Mouse (Mus musculus): Measurements from ENCODE around the gene Mfsd5. TPM values are rescaled to one million over a fixed set of nuclear protein-coding genes. Genes with fewer than 3 reads are reported as not detected.
A peak's percentile ranks its signal among the peaks of the same experiment; 100 is the strongest.

The Mfsd5 gene
- polyA plus RNA-seq, 1 experiment from 2014 or later, result 67.3 TPM

GRCm38 (mm10) chr15:102265548-102265947 is 13.7 kb upstream of the Mfsd5 start:
- H3K9ac ChIP-seq, result no peak overlapping the region
- H3K4me3 ChIP-seq, result no peak overlapping the region
- H3K36me3 ChIP-seq, result no peaks in the 10 kb centered on the region
- no peak overlapping the region for H3K4me2 ChIP-seq
- WGBS, result 85% methylated on average over 5 of the region's 5 CpGs
- H3K4me1 ChIP-seq, result peaks cover 28% of the 10 kb centered on the region
- H3K27me3 ChIP-seq, result no peaks in the 10 kb centered on the region
- no peak for ATAC-seq (ENCODE audit: insufficient number of reproducible peaks, insufficient read depth, low FRiP score, low TSS enrichment, low read depth)
- H3K9me3 ChIP-seq, result no peaks in the 10 kb centered on the region
- H3K27ac ChIP-seq, result no peak overlapping the region

GRCm38 (mm10) chr15:102270274-102270960 is 8.8 kb upstream of the Mfsd5 start, which contains the start of gene Gm9918:
Gm9918 (plus strand) TSS chr15:102270563.
- H3K4me3 ChIP-seq, result peak within 1 kb of the TSS; percentile 45
- H3K9ac ChIP-seq, result peak within 1 kb of the TSS; percentile 72
- no peaks in the 10 kb centered on the region for H3K27me3 ChIP-seq
- H3K4me1 ChIP-seq, result peaks cover 22% of the 10 kb centered on the region
- ATAC-seq (ENCODE audit: insufficient number of reproducible peaks, insufficient read depth, low FRiP score, low TSS enrichment, low read depth), result 0 out of 2 replicates have a peak, but pooled peaks have one; percentile 37
- peak within 1 kb of the TSS; percentile 79 for H3K4me2 ChIP-seq
- H3K36me3 ChIP-seq, result no peaks in the 10 kb centered on the region
- WGBS, result 7% methylated on average over 20 of the region's 21 CpGs
- H3K27ac ChIP-seq, result peak within 1 kb of the TSS; percentile 35
- H3K9me3 ChIP-seq, result no peaks in the 10 kb centered on the region

GRCm38 (mm10) chr15:102271441-102271840 is 7.8 kb upstream of the Mfsd5 start:
- Histone ChIP-seq H3K4me2 (peak overlapping the region; percentile 79), H3K27me3 (no peaks in the 10 kb centered on the region), H3K27ac (peak overlapping the region; percentile 35; the same call in 1 of the 2 replicates), H3K4me3 (peak overlapping the region; percentile 45), H3K9ac (peak overlapping the region; percentile 72; the same call in 1 of the 2 replicates), H3K4me1 (peaks cover 22% of the 10 kb centered on the region), H3K9me3 (no peaks in the 10 kb centered on the region), H3K36me3 (no peaks in the 10 kb centered on the region)
- no peak for ATAC-seq (ENCODE audit: insufficient number of reproducible peaks, insufficient read depth, low FRiP score, low TSS enrichment, low read depth)
- WGBS, result 24% methylated on average over 3 of the region's 3 CpGs

- Histone ChIP-seq H3K9ac (no peak overlapping the region), H3K4me3 (no peak overlapping the region), H3K4me2 (no peak overlapping the region), H3K9me3 (no peaks in the 10 kb centered on the region), H3K36me3 (no peaks in the 10 kb centered on the region), H3K27ac (no peak overlapping the region), H3K4me1 (peaks cover 26% of the 10 kb centered on the region), H3K27me3 (no peaks in the 10 kb centered on the region)
- WGBS, result 72% methylated on average over 6 of the region's 6 CpGs
- no peak for ATAC-seq (ENCODE audit: insufficient number of reproducible peaks, insufficient read depth, low FRiP score, low TSS enrichment, low read depth)
These were observed 5.1 kb upstream of the Mfsd5 start for GRCm38 (mm10) chr15:102273982-102274716.

GRCm38 (mm10) chr15:102278726-102279091 is 545 bp upstream of the Mfsd5 start:
- H3K4me3 ChIP-seq, result peak overlapping the region; percentile 85
- H3K4me2 ChIP-seq, result peak overlapping the region; percentile 92
- H3K9ac ChIP-seq, result peak overlapping the region; percentile 84
- peaks cover 21% of the 10 kb centered on the region for H3K4me1 ChIP-seq
- WGBS, result 36% methylated on average over 7 of the region's 7 CpGs
- no peak for ATAC-seq (ENCODE audit: insufficient number of reproducible peaks, insufficient read depth, low FRiP score, low TSS enrichment, low read depth)
- H3K27ac ChIP-seq, result peak overlapping the region; percentile 89
- no peaks in the 10 kb centered on the region for H3K27me3 ChIP-seq
- no peaks in the 10 kb centered on the region for H3K9me3 ChIP-seq
- H3K36me3 ChIP-seq, result peaks cover 23% of the 10 kb centered on the region

GRCm38 (mm10) chr15:102279783-102280520 is 698 bp downstream of the Mfsd5 start:
- Histone ChIP-seq H3K9me3 (no peaks in the 10 kb centered on the region), H3K27ac (peak overlapping the region; percentile 89), H3K27me3 (no peaks in the 10 kb centered on the region), H3K4me1 (peaks cover 21% of the 10 kb centered on the region), H3K9ac (peak overlapping the region; percentile 84), H3K36me3 (peaks cover 23% of the 10 kb centered on the region), H3K4me3 (peak overlapping the region; percentile 85), H3K4me2 (peak overlapping the region; percentile 92)
- WGBS, result 28% methylated on average over 13 of the region's 13 CpGs
- ATAC-seq (ENCODE audit: insufficient number of reproducible peaks, insufficient read depth, low FRiP score, low TSS enrichment, low read depth), result peak; percentile 23; the same call in 1 of the 2 replicates

- Histone ChIP-seq H3K27ac (peak overlapping the region; percentile 89; the same call in 1 of the 2 replicates), H3K4me2 (peak overlapping the region; percentile 92), H3K36me3 (peaks cover 23% of the 10 kb centered on the region), H3K9me3 (no peaks in the 10 kb centered on the region), H3K4me1 (peaks cover 21% of the 10 kb centered on the region), H3K4me3 (peak overlapping the region; percentile 85), H3K27me3 (no peaks in the 10 kb centered on the region), H3K9ac (0 out of 2 replicates have a peak overlapping the region, but pooled peaks have one; percentile 1)
- ATAC-seq (ENCODE audit: insufficient number of reproducible peaks, insufficient read depth, low FRiP score, low TSS enrichment, low read depth), result no peak
- 94% methylated on average over 19 of the region's 19 CpGs for WGBS
These were observed 1.4 kb downstream of the Mfsd5 start for GRCm38 (mm10) chr15:102280623-102281022.

GRCm38 (mm10) chr15:102282463-102283292 is 3.4 kb downstream of the Mfsd5 start:
- no peaks in the 10 kb centered on the region for H3K27me3 ChIP-seq
- no peak overlapping the region for H3K4me3 ChIP-seq
- H3K27ac ChIP-seq, result no peak overlapping the region
- WGBS, result 80% methylated on average over 8 of the region's 8 CpGs
- no peaks in the 10 kb centered on the region for H3K9me3 ChIP-seq
- H3K9ac ChIP-seq, result no peak overlapping the region
- peaks cover 23% of the 10 kb centered on the region for H3K36me3 ChIP-seq
- H3K4me2 ChIP-seq, result peak overlapping the region; percentile 3; the same call in 1 of the 2 replicates
- ATAC-seq (ENCODE audit: insufficient number of reproducible peaks, insufficient read depth, low FRiP score, low TSS enrichment, low read depth), result no peak
- H3K4me1 ChIP-seq, result peaks cover 21% of the 10 kb centered on the region

GRCm38 (mm10) chr15:102283648-102284047 is 4.4 kb downstream of the Mfsd5 start:
- no peak overlapping the region for H3K4me3 ChIP-seq
- ATAC-seq (ENCODE audit: insufficient number of reproducible peaks, insufficient read depth, low FRiP score, low TSS enrichment, low read depth), result no peak
- no peak overlapping the region for H3K4me2 ChIP-seq
- H3K9ac ChIP-seq, result no peak overlapping the region
- H3K27ac ChIP-seq, result no peak overlapping the region
- H3K4me1 ChIP-seq, result peaks cover 19% of the 10 kb centered on the region
- H3K9me3 ChIP-seq, result no peaks in the 10 kb centered on the region
- WGBS, result 75% methylated on average over 3 of the region's 3 CpGs
- no peaks in the 10 kb centered on the region for H3K27me3 ChIP-seq
- H3K36me3 ChIP-seq, result peaks cover 23% of the 10 kb centered on the region

- no peaks in the 10 kb centered on the region for H3K27me3 ChIP-seq
- H3K36me3 ChIP-seq, result peaks cover 4% of the 10 kb centered on the region
- H3K4me3 ChIP-seq, result no peak overlapping the region
- H3K9me3 ChIP-seq, result no peaks in the 10 kb centered on the region
- H3K4me1 ChIP-seq, result no peaks in the 10 kb centered on the region; the same call in 1 of the 2 replicates
- H3K27ac ChIP-seq, result no peak overlapping the region
- no peak for ATAC-seq (ENCODE audit: insufficient number of reproducible peaks, insufficient read depth, low FRiP score, low TSS enrichment, low read depth)
- H3K9ac ChIP-seq, result no peak overlapping the region
- no peak overlapping the region for H3K4me2 ChIP-seq
These were observed 8.1 kb downstream of the Mfsd5 start for GRCm38 (mm10) chr15:102287395-102287794.
